Mouse (Mus musculus) kidney, postnatal 25 days (tissue): ENCODE measurements at regions not wholly inside any gene's neighbourhood (a gene's known extent, or its start where the extent isn't known, plus 50 kb on each side); places are given as distances from the start of the nearest gene placed in this dataset.

ENCODE experiments used
- DNase-seq, 2 experiments: peaks; one replicate each; pipeline ENCODE4 v3.0.0; 2021; ENCODE audit warnings: mixed read lengths in 2 of 2

- DNase-seq = peak; percentile 66 to 86
Measured at GRCm38 (mm10) chr1:51530191-51530926, 52.1 kb upstream of the Nabp1 start.

GRCm38 (mm10) chr1:51529653-51530052, 51.4 kb upstream of the Nabp1 start:
- DNase-seq = peak in 1 of 2 experiments; percentile 42

GRCm38 (mm10) chr1:51528671-51529070, 50.4 kb upstream of the Nabp1 start:
- DNase-seq = no peak
